Mouse (Mus musculus): Measurements from ENCODE around the gene Col2a1. TPM values are rescaled to one million over a fixed set of nuclear protein-coding genes. Genes with fewer than 3 reads are reported as not detected.

Col2a1 gene
- total RNA-seq, 1 experiment from 2014 or later = not detected

GRCm38 (mm10) chr15:97963989-97964835, 40.3 kb downstream of the Col2a1 start, which contains the start of gene Tmem106c:
Gene Tmem106c (plus strand): TSS chr15:97964200.
- peak; percentile 93 for DNase-seq

DNA sequence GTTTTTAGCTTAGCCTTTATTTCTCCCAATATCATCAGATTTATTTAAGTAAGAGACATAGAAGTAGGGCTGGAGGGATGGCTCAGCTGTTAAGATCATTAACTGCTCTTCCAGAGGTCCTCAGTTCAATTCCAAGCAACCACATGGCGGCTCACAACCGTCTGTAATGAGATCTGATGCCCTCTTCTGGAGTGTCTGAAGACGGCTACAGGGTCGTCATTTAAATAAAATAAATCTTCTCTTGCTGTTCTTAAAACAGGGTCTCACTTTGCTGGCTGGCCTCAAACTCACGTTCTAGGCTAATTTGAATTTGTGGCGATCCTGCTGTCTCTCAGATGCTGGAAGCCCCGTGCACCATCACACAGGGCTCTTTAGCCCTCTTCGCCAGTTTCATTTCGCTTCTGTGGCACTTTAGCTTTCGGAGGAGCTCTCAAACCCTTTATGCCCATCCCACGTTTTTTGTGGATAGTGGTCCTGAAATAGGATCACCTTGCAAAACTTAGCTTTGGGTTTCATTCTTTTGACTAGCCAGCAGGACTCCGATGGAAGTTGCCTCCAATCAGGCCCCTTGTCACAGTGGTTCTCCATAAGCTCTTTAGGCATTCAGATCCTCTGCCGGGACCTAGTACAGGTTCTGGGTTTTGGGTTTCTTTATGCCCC, 41.0 kb downstream of the Col2a1 start:
- DNase-seq = no peak

DNA sequence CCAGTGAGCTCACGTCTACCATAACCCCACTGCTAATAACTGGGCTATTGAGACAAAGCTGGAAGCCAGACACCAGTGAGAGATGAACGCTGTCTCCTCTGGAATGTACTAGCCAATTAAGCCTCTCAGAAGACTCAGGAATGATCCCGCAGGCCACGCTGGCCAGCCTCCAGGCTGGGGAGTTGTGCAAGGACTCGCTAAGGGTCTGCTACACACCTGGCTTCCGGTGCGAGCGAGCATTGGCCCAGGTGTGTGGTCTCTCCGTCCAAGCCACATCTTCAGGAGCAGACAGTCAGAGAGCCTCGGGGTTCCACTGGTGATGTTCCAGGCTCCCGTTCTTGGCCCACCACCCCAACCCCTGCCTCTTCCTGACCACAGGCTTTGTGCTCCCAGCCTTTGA, 48.1 kb downstream of the Col2a1 start:
- DNase-seq = no peak

DNA sequence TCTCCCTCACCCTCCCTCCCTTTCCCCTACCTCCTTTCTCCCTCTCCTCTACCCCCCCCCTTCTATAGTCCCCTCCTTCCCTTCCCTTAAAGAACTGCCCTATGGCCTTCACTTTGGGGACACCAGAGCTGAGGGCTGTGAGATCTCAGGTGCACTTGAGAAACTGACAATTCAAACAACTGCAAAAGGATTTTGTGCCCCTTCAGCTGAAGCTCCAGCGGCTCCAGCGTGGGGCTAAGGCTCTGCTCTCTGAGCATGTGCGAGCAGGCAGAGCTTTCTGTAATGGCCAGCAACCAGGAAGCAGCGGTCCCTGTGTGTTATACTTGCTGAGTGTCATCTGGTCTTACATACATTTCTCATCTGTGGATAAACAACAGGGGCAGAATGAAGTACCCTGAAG, 48.8 kb downstream of the Col2a1 start:
- DNase-seq = no peak

DNA sequence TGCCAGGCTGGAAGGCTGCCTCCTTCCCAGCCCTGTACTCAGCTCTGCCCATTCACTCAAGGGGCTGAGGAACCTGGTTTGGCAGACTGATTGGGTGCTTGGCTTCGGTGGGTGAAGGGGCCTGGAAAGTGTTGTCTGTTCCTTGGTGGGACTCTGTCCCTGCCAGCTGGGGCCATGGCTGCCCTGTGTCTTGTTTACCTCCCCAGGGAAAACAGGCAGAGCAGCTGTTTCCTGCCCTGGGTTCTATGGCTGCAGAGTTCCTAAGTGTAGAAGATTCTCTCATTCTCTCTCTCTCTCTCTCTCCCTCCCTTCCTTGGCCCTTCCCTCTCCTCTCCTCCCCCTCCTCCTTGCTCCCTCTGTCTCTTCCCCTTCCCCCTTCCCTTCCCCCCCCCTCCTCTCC, 49.2 kb downstream of the Col2a1 start:
- DNase-seq = no peak

DNA sequence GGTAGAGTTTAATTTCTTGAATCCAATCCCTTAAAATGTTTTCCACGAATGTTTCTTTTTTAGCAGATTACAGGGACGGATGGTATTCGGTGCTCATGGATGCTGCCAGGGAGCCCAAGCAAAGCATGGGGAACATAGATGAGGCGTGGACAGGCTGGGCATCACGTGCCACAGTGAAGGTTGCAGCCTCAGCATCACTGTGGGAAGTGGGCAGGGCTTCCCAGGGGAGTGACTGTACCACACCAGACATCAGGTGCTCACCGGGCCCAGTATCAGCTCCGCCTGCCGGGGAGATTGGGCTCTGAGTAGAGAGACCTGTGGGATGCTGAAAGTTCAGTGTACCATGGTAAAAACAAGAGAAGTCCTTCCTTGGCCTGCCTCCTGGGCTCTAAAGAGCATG, 49.8 kb downstream of the Col2a1 start:
- no peak for DNase-seq

GRCm38 (mm10) chr15:97952889-97953189, 51.7 kb downstream of the Col2a1 start:
- no peak for DNase-seq

- DNase-seq = peak; percentile 58
Measured at GRCm38 (mm10) chr15:97952137-97952888, 52.2 kb downstream of the Col2a1 start.

DNA sequence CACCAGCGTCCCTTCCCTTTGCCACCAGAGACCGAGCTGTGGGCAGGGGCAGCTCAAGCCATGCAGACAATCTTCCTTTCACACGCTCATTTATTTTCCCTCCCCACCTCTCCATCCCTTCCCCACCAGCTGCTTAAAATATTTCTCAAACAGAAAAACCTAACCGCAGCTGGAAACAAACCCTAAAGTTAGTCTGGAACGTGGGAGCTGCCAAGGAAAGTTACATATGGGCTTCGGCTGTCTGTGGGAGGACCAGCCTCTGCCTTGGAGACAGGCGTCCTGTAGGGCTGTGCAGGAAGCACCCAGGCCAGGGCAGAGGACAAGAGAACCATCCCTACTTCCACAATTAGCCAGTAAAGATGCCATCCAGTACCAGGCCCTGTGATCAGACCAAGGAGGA, 54.3 kb downstream of the Col2a1 start:
- DNase-seq = no peak

DNA sequence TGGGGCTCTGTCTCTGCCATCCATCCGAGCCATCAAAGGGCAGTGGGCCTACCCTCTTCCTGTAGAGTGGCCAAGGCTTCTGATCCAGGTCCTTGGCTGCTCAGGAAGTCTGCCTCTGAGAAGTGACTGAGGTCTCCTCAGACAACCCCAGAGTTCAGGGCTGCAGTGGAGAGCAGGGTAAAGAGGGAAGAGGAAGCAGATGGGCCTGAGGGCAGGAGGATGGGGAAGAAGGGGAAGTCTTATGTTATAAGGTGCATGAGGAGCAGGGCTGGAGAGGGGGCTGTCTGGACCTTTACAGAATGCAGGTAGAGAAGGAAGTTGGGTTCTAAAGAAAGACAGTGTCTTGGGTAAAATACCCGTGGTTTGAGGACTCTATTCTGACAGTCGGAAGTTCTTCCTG, 54.8 kb downstream of the Col2a1 start:
- DNase-seq = no peak

- no peak for DNase-seq
Measured at GRCm38 (mm10) chr15:97948720-97949119, 55.8 kb downstream of the Col2a1 start.

DNA sequence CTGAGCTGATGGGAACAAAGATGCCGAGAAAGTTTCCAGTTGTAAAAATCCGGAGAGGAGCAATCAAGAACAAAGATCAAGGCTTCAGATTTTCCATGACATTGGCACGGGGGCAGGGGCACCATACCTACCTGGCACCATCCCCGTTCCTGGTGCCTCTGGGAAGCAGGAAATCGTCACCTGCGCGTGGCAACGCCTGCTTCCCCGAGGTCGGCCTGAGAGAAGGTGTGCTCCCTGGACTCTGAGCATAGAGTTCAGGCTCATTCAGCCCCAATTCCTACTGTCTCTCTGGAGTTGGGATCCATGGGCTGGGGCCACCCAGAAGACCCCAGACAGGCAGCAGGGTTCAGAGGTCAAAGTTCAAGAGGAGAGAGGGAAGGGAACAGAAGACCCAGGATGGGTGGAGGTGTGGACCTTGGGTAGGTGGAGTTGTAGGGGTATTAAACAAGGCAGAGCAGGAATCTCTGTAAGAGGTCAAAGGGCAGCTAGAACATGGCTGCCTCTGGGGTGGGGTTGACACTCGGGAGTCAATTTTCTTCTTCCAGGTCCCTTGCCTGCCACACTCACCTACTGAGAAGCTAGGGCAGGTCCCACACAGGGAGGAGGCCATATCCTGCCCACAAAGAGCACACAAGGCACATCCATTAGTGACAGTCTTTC, 58.7 kb downstream of the Col2a1 start:
- DNase-seq = no peak

GRCm38 (mm10) chr15:97944919-97945574, 59.4 kb downstream of the Col2a1 start:
- no peak for DNase-seq

- DNase-seq = no peak
Measured at GRCm38 (mm10) chr15:97943356-97943755, 61.1 kb downstream of the Col2a1 start.

DNA sequence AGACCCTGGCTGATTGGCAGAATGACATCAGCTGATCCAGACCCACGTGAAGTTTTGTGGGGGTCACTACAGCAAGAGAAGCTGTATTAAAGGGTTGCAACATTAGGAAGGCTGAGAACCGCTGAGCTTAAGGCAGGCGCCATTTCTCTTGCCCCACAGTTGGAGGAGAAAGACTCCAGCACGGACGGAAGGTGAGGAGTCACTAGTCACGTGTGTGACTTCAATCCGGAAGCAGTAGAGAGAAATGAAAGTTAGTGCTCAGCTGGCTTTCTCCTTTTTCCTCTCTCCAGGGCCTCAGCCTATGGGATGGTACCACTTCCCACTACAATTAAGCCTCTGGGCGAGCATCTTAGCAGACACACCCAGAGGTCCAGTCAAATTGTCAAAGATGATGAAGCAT, 62.0 kb downstream of the Col2a1 start:
- DNase-seq = no peak

GRCm38 (mm10) chr15:97941306-97941705, 63.2 kb downstream of the Col2a1 start:
- DNase-seq = no peak

DNA sequence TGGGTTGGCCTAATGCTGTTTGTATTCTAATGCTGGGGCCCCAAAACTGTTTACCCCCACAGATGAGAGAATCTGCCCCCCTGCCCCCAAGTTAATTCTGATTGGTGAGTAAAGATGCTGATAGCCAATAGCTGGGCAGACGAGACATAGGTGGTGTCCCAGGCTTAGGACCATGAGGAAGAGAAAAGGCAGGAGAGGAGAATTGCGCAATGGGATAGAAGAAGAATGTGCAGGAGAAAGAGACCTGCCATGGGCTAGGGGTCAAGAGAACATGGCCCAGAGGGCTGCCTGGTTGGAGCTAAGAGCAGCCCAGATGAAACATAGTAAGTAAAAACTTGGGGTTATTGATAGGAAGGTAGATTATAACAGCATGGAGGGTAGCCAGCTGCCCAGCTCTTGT, 64.4 kb downstream of the Col2a1 start:
- no peak for DNase-seq

- no peak for DNase-seq
Measured at GRCm38 (mm10) chr15:97938580-97938979, 65.9 kb downstream of the Col2a1 start.

- no peak for DNase-seq
Measured at GRCm38 (mm10) chr15:97932441-97932840, 72.1 kb downstream of the Col2a1 start.

- no peak for DNase-seq
Measured at GRCm38 (mm10) chr15:97929259-97929824, 75.2 kb downstream of the Col2a1 start.

DNA sequence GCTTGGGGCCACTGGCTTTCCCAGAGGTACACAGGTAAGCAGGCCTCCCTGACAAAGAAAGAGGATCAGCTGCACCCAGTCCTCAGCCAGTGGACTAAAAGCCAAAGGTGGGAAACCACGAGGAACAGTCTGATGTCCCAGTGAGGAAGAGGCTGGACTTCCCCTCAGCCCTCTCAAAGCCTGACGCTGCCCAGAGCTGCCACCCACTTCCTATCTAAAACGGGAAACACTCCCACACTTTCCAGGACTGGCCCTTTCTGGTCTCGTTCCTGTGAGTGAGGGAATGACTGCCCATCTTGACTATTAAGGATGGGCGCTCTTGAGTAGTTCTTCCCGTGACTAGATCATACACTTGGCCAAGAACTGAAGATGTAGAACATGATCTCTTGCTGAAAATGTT, 76.7 kb downstream of the Col2a1 start:
- DNase-seq = no peak

DNA sequence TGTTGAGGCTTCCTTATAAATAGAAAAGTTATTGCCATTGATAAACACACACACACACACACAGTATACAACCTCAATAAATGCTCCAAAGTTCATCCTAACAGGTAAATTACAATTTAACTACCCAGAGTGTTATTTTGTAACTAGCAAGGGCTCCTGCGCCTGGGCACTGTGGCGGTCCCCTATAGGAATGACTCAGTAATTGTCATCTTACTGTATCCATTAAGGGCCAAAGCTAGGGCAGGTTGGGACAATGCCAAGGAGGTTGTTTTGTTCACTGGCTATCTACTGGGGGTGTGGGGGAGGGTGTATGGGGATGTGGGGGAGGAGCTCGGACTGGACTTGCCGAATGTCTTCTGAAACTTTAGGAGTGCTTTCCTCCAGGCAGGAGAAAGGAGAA, 77.5 kb downstream of the Col2a1 start:
- no peak for DNase-seq
